Mouse (Mus musculus) erythroblast, embryonic 14.5 days (primary cell): ENCODE results near the gene 1110051M20Rik.

Experiments
- GATA1 ChIP-seq: IDR thresholded peaks from 2 replicates; pipeline ENCODE4 v1.6.1; 2012; ENCODE audit warnings: low read length, inconsistent platforms, mixed read lengths
- TAL1 ChIP-seq: IDR thresholded peaks from 3 replicates; pipeline ENCODE4 v1.6.1; 2012; ENCODE audit warnings: low read length, inconsistent platforms, mixed read lengths

- TF ChIP-seq GATA1 = no peak
- no peak for TF ChIP-seq TAL1
These were observed 160.5 kb downstream of the 1110051M20Rik start for GRCm38 (mm10) chr2:91283972-91284371.
